Mouse (Mus musculus): ENCODE data around the gene Bpgm.

DNA sequence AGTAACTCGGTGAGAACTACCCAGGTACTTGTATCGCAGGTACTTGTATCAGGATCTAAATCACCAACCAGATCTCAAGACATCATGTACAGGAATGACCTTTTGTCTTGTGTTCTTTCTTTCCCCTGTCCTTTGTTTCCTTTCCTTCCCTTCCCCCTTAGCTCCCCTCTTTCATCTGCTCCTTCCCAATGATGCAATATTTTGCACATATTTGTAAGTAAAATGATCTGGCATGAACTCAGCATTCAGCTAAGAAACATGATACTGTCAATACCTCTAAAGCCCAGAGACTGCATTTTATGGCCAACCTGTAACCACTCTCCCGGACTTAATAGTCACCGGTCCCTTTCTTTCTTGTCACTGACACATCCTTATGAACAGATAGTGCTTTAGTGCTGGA is 12.4 kb upstream of the Bpgm start:
- TF ChIP-seq POLR2A (IDR thresholded peaks at IDR 0.05; ENCODE audit: insufficient read depth, low read depth, low read length), result no peak
- TF ChIP-seq CTCF (IDR thresholded peaks at IDR 0.05; ENCODE audit: insufficient read depth, low read depth, low read length), result no peak
